Mouse (Mus musculus) megakaryocyte, embryonic 14.5 days (primary cell): ENCODE data around the gene Herc4.

Experiments
- FLI1 ChIP-seq: IDR thresholded peaks from 2 replicates; pipeline ENCODE4 v1.6.1; 2012; ENCODE audit warnings: low read length, inconsistent platforms, mixed read lengths
- GATA1 ChIP-seq: IDR thresholded peaks from 3 replicates; pipeline ENCODE4 v1.6.1; 2012; ENCODE audit warnings: mixed read lengths, low read length, inconsistent platforms, borderline replicate concordance

DNA sequence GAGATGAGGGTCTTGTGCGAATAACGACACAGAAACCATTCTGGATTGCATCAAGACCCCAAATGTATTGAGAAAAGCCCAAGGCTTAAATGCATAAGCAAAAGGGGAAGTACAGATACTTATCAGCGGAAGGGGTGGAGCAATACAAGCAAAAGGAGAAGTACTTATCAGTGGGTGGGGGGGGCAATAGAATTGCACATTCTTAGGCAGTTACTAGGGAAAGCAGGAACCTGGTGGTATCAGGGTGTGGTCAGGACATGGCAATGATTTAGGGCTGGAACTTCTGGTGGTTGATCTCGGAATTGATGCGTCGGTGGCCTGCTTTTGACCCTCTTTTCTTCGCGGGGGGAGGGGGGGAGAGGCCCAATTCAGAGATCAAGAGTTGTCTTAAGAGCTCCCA is 7.7 kb upstream of the Herc4 start:
- no peak for TF ChIP-seq GATA1
- no peak for TF ChIP-seq FLI1
